Mouse (Mus musculus) forebrain, embryonic 10.5 days (tissue): ENCODE results near the gene Frat1. TPM values are rescaled to one million over a fixed set of nuclear protein-coding genes. Genes with fewer than 3 reads are reported as not detected.

Source experiments
- DNase-seq: peaks from one replicate; pipeline ENCODE4 v3.0.0-alpha.2; 2017; ENCODE audit warnings: low spot score; ENCODE audit errors: extremely low spot score
- H3K27ac ChIP-seq: fragments of 300-500 bp; sonication (generic); 2 replicates; pipeline ENCODE4 v1.5.1; 2016; ENCODE audit warnings: mild to moderate bottlenecking
- H3K27me3 ChIP-seq: fragments of 300-500 bp; sonication (generic); 2 replicates; pipeline ENCODE4 v1.6.1; 2016; ENCODE audit warnings: mild to moderate bottlenecking; ENCODE audit not compliant: poor library complexity, severe bottlenecking
- H3K36me3 ChIP-seq: fragments of 300-500 bp; sonication (generic); replicated peaks from 2 replicates; pipeline ENCODE4 v1.6.1; 2016; ENCODE audit warnings: mild to moderate bottlenecking, moderate library complexity
- H3K4me1 ChIP-seq: fragments of 300-500 bp; sonication (generic); 2 replicates; pipeline ENCODE4 v1.6.1; 2016
- H3K4me3 ChIP-seq: fragments of 300-500 bp; sonication (generic); 2 replicates; pipeline ENCODE4 v1.5.1; 2016; ENCODE audit warnings: mild to moderate bottlenecking, moderate library complexity
- H3K9me3 ChIP-seq: fragments of 300-500 bp; sonication (generic); 2 replicates; pipeline ENCODE4 v1.6.1; 2016; ENCODE audit warnings: mild to moderate bottlenecking, moderate library complexity
- WGBS: fragments of 180-500 bp; shearing (Covaris S2); methylation state at CpG from one replicate; pipeline ENCODE4 v1.1.7; 2016; 5-methylcytosine and 5-hydroxymethylcytosine counted together
- polyA plus RNA-seq: library from polyadenylated mRNA; unstranded; fragments of >200 nt; fragmentation: Nextera tagmentation; extraction: Ambion mirVana; gene quantifications from 2 replicates; pipeline ENCODE4 v1.2.1, GENCODE M21; 2016

Frat1 gene
- polyA plus RNA-seq, 1 experiment from 2014 or later = 11.8 TPM

DNA sequence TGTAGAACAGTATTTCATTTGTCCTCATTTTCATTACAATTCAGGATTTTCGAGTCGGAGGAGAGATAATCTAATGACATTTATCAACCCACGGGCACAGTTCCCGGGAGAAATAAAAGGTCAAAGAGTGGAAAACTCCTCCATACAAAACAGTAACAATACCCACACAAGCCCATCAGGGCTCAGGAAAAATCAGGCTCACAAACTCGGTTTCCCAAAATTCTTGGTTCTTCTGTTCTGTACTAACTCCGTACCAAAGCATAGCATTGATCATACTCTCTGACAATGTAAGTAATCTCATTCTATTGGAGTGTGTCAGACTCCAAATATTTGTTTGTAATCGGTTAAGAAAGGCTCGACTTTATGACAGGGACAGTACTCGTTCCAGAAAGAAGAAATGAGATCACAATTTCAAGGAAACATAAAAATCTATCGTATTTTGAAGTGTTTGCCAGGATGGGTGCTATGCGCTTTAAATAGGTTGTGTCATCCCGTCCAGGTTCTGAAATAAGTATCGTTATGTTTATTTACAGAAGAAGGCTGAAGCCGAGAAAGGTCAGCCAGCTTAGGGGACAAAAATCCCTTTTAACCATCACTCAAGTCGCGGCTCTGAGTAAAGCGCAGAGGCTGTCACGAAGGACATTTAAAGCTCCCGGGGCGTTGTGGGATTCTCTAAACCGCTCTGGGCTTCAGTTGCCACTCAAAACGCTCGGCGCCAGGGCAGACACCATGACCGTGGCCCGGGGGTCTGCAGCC lies 28.6 kb upstream of the Frat1 start:
- Histone ChIP-seq H3K27me3 (no peaks in the 10 kb centered on the region), H3K4me3 (peak overlapping the region; percentile 85), H3K27ac (peak overlapping the region; percentile 96), H3K4me1 (peaks cover 40% of the 10 kb centered on the region), H3K9me3 (peaks cover 8% of the 10 kb centered on the region), H3K36me3 (peaks cover 11% of the 10 kb centered on the region)
- DNase-seq = no peak
- WGBS = 10% methylated on average over 26 of the region's 26 CpGs

DNA sequence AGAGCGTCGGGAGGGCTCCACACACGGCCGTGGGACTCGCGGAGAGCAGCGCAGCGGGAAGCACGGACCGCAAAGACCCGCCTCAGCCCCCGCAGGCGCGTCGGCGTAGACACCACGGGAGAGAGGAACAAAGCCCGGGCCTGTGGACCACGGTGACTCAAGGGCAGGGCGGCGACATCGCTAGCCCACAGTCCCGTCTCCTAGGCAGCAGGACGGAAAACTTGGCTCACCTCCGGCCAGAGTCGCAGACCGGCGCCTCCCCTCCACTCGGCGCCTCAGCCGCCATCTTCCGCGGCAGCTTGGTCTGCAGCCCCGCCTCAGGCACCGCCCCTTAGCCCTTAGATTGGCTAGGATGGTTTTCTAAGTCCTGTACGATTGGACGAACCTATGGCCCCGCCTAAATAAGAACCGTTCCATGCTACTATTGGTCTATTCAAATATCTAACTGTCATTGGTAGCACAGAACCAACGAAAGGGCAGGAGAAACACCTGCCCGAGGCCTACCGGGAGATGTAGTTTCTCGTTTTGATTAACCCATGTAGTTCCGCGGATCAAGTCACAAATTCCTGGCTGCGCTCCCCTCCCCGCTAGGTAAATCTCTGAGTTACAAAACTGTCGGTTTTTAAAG lies 27.9 kb upstream of the Frat1 start, which contains the start of gene Arhgap19:
Gene Arhgap19 (minus strand): TSS at position 306 of the 628 bp plus-strand sequence.
- H3K4me1 ChIP-seq = peaks cover 33% of the 10 kb centered on the region
- peak within 1 kb of the TSS; percentile 96 for H3K27ac ChIP-seq
- H3K9me3 ChIP-seq = peaks cover 12% of the 10 kb centered on the region
- WGBS = under 1% methylated on average over 48 of the region's 48 CpGs
- peak; percentile 90 for DNase-seq
- peak within 1 kb of the TSS; percentile 85 for H3K4me3 ChIP-seq
- H3K27me3 ChIP-seq = no peaks in the 10 kb centered on the region
- peaks cover 10% of the 10 kb centered on the region for H3K36me3 ChIP-seq

GRCm38 (mm10) chr19:41803322-41803721 lies 26.4 kb upstream of the Frat1 start:
- H3K4me1 ChIP-seq = peaks cover 23% of the 10 kb centered on the region
- 0 out of 2 replicates have a peak overlapping the region, but pooled peaks have one; percentile 8 for H3K4me3 ChIP-seq
- WGBS = 36% methylated on average over 7 of the region's 7 CpGs
- H3K27me3 ChIP-seq = no peaks in the 10 kb centered on the region
- 0 out of 2 replicates have a peak overlapping the region, but pooled peaks have one; percentile 11 for H3K27ac ChIP-seq
- DNase-seq = peak; percentile 34
- no peaks in the 10 kb centered on the region for H3K36me3 ChIP-seq
- H3K9me3 ChIP-seq = peaks cover 12% of the 10 kb centered on the region

DNA sequence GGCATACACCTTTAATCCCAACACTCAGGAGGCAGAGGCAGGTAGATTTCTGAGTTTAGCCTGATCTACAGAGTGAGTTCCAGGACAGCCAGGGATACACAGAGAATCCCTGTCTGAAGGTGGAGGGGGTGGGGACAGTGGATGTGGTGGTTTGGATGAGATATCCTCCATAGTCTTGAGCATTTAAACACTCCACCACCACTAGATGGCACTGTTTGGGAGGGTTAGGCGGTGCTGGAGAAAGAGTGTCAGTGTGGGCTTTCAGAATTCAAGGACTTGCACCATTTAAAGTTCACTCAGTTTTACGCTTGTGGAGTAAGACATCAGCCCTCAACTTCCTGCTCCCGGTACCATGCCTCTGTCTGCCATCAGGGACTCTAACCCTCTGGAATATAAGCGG lies 23.9 kb upstream of the Frat1 start:
- no peak for DNase-seq
- WGBS = 91% methylated on average over 4 of the region's 4 CpGs
- Histone ChIP-seq H3K4me3 (no peak overlapping the region), H3K4me1 (peaks cover 15% of the 10 kb centered on the region), H3K27ac (no peak overlapping the region), H3K9me3 (peaks cover 12% of the 10 kb centered on the region), H3K27me3 (no peaks in the 10 kb centered on the region), H3K36me3 (no peaks in the 10 kb centered on the region)

DNA sequence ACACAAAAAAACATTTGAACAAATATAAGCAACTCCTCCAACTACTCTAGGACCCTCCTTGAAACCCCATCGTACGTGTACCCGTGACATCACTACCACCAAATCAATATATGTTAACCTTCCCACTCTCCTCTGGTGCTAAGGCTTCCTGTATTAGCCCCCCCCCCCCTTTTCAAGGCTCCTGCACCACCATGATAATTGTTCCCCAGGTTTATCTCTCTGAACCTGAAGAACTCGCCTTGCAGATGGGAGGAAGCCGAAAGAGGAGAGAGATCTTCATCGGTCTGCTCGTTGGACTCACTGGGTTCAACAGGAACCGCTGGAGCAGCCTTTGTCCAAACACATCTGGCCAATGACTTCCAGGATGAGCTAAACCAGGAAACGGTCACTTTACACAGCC lies 22.3 kb upstream of the Frat1 start:
- Histone ChIP-seq H3K27ac (no peak overlapping the region), H3K4me3 (no peak overlapping the region), H3K27me3 (no peaks in the 10 kb centered on the region), H3K4me1 (peaks cover 8% of the 10 kb centered on the region; the same call in 1 of the 2 replicates), H3K9me3 (peaks cover 12% of the 10 kb centered on the region), H3K36me3 (no peaks in the 10 kb centered on the region)
- DNase-seq = no peak
- WGBS = 92% methylated on average over 9 of the region's 9 CpGs

DNA sequence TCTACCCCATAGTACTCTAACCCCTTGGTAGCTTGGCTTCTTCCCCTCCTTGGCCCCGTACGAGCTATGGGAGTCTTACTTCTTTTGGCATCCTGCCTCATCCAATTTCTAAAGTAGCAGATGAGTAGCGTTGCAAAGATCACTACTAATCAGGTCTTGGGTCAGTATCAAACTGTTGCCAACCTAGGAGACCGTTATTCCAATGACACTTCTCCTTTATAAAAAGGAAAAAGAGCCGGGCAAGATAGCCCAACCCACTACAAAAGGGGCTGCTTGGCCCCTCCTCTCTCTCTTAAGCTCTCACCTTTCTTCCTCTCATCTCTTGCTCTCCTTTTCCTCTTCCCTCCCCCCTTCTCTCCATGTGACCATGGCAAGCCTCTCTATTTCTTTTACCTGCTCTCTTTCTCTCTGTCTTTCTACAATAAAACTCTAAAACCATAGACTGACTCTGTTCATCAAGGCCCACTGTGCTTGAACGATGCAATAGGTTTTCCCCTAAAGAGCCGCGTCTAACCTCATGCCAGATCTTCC lies 21.6 kb upstream of the Frat1 start:
- 82% methylated on average over 8 of the region's 8 CpGs for WGBS

DNA sequence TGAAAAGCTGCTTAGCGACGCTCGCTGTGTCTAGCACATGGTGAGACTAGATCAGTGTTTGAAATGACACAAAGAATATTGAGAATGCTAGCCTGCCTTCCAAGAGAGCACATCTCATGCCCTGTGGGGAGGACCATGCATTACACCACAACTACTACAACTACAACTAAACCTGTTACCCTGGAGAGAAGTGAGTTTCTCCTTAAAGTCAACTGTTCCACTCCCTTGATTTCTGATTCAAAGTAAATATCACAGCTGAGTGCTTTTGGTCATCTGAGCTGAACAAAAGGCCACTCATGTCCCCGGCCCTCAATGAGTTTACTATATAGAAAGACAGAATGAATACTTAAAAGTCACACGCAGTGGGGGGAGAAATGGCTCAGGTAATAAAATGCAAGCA lies 19.7 kb upstream of the Frat1 start:
- Histone ChIP-seq H3K27me3 (no peaks in the 10 kb centered on the region), H3K36me3 (no peaks in the 10 kb centered on the region), H3K4me3 (no peak overlapping the region), H3K4me1 (peaks cover 4% of the 10 kb centered on the region; the same call in 1 of the 2 replicates), H3K27ac (no peak overlapping the region), H3K9me3 (peaks cover 12% of the 10 kb centered on the region)
- DNase-seq = no peak
- WGBS = 90% methylated on average over 5 of the region's 5 CpGs

More for the DNA sequence above, 21.6 kb upstream of the Frat1 start:
- no peak for DNase-seq
- Histone ChIP-seq H3K4me1 (peaks cover 4% of the 10 kb centered on the region; the same call in 1 of the 2 replicates), H3K9me3 (peaks cover 12% of the 10 kb centered on the region), H3K27ac (0 out of 2 replicates have a peak overlapping the region, but pooled peaks have one; percentile 25), H3K27me3 (no peaks in the 10 kb centered on the region), H3K4me3 (no peak overlapping the region), H3K36me3 (no peaks in the 10 kb centered on the region)

DNA sequence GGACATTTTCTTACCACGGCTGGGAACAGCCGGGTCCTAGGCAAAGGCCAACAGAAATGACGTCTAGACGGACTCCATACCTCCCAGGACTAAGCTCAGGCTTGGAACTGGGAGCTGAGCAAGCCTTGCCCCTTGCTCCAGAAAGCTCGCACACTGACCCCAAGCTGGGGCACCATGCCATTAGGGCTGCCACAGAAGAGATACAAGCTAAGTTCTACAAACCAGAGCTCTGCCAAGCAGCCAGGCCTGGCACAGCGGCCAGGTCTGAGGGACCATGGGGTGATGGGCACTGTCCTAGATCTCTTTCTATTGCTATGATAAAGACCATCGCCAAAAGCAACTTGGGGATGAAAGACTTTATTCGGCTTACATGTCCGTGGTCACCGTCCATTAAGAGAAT lies 17.2 kb upstream of the Frat1 start:
- Histone ChIP-seq H3K27me3 (no peaks in the 10 kb centered on the region), H3K9me3 (no peaks in the 10 kb centered on the region), H3K27ac (no peak overlapping the region), H3K36me3 (no peaks in the 10 kb centered on the region), H3K4me1 (peaks cover 11% of the 10 kb centered on the region), H3K4me3 (no peak overlapping the region)
- DNase-seq = no peak
- 90% methylated on average over 10 of the region's 10 CpGs for WGBS

DNA sequence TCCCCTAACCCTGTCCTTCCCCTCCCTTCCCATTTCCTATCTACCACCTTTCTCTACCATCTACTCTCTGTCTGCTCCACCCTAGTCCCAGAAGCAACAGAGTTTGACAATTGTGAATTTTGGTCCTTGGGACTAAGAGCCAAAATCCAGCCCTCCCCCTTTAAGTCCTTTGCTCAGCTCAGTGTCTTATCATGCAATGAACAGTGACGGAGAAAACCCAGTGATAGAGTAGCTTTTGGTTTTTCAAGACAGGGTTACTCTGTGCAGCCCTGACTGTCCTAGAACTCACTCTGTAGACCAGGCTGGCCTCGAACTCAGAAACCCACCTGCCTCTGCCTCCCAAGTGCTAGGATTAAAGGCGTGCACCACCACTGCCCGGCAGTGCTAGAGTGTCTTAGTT lies 16.4 kb upstream of the Frat1 start:
- Histone ChIP-seq H3K4me3 (no peak overlapping the region), H3K36me3 (no peaks in the 10 kb centered on the region), H3K27ac (no peak overlapping the region), H3K9me3 (no peaks in the 10 kb centered on the region), H3K4me1 (peaks cover 11% of the 10 kb centered on the region), H3K27me3 (no peaks in the 10 kb centered on the region)
- no peak for DNase-seq
- WGBS = 91% methylated on average over 4 of the region's 4 CpGs

GRCm38 (mm10) chr19:41816410-41816809 lies 13.4 kb upstream of the Frat1 start:
- DNase-seq = no peak
- Histone ChIP-seq H3K27me3 (peaks cover 6% of the 10 kb centered on the region; the same call in 1 of the 2 replicates), H3K4me1 (peaks cover 16% of the 10 kb centered on the region), H3K36me3 (no peaks in the 10 kb centered on the region), H3K4me3 (no peak overlapping the region), H3K27ac (no peak overlapping the region), H3K9me3 (no peaks in the 10 kb centered on the region)
- WGBS = 79% methylated on average over 5 of the region's 5 CpGs

GRCm38 (mm10) chr19:41816915-41817314 lies 12.9 kb upstream of the Frat1 start:
- DNase-seq = no peak

GRCm38 (mm10) chr19:41817325-41817724 lies 12.4 kb upstream of the Frat1 start:
- no peaks in the 10 kb centered on the region for H3K9me3 ChIP-seq
- no peaks in the 10 kb centered on the region for H3K36me3 ChIP-seq
- no peak overlapping the region; the same call in 1 of the 2 replicates for H3K27ac ChIP-seq
- WGBS = 57% methylated on average over 10 of the region's 10 CpGs
- H3K27me3 ChIP-seq = peaks cover 7% of the 10 kb centered on the region; the same call in 1 of the 2 replicates
- no peak overlapping the region for H3K4me3 ChIP-seq
- DNase-seq = no peak
- H3K4me1 ChIP-seq = peaks cover 18% of the 10 kb centered on the region

More at GRCm38 (mm10) chr19:41816915-41817314, 12.9 kb upstream of the Frat1 start:
- no peaks in the 10 kb centered on the region for H3K36me3 ChIP-seq
- H3K27ac ChIP-seq = no peak overlapping the region; the same call in 1 of the 2 replicates
- no peak overlapping the region for H3K4me3 ChIP-seq
- peaks cover 18% of the 10 kb centered on the region for H3K4me1 ChIP-seq
- H3K27me3 ChIP-seq = peaks cover 7% of the 10 kb centered on the region; the same call in 1 of the 2 replicates
- 61% methylated on average over 5 of the region's 5 CpGs for WGBS
- H3K9me3 ChIP-seq = no peaks in the 10 kb centered on the region
